ENCODE assay signal across 8 mouse cellular contexts in genomic region chr11:5244749-5245130, GRCm38 (mm10). TPM values are rescaled to one million over a fixed set of nuclear protein-coding genes. Genes with fewer than 3 reads are reported as not detected.
A peak's percentile ranks its signal among the peaks of the same experiment; 100 is the strongest.
DNase-seq lines count a peak whose midpoint lies in the region; ATAC-seq and TF ChIP-seq lines count a peak whose summit lies in the region.

No protein-coding gene starts in this region.

- no peak overlapping the region for H3K9ac ChIP-seq in kidney, postnatal 0 days (ENCODE audit: low read depth, low read length)
- H3K9ac ChIP-seq in forebrain, postnatal 0 days = no peak overlapping the region
- no peak overlapping the region for H3K9ac ChIP-seq in limb, embryonic 11.5 days (ENCODE audit: low read length)

- peak overlapping the region; percentile 47 for H3K27ac ChIP-seq in kidney, postnatal 0 days
- H3K27ac ChIP-seq in forebrain, postnatal 0 days (ENCODE audit: low read depth, low read length) = peak overlapping the region; percentile 69
- peak overlapping the region; percentile 45; the same call in 1 of the 2 replicates for H3K27ac ChIP-seq in limb, embryonic 11.5 days (replicated peaks; ENCODE audit: low read depth, low read length)

- 38% methylated on average over 8 of the region's 8 CpGs for WGBS in kidney, postnatal 0 days
- WGBS in forebrain, postnatal 0 days = 45% methylated on average over 8 of the region's 8 CpGs
- 13% methylated on average over 8 of the region's 8 CpGs for WGBS in limb, embryonic 11.5 days

- peak; percentile 38; the same call in 1 of the 2 replicates for ATAC-seq in kidney, postnatal 0 days (replicated peaks; ENCODE audit: low FRiP score, low read depth)
- peak; percentile 63 for ATAC-seq in forebrain, postnatal 0 days
- no peak for ATAC-seq in limb, embryonic 11.5 days (ENCODE audit: insufficient number of reproducible peaks, low FRiP score, low TSS enrichment, low read depth)
- no peak for ATAC-seq in erythroblast, adult 5-6 weeks (replicated peaks; ENCODE audit: low FRiP score, poor library complexity, severe bottlenecking)

- H3K4me2 ChIP-seq in kidney, postnatal 0 days (ENCODE audit: low read length) = peak overlapping the region; percentile 21; the same call in 1 of the 2 replicates
- H3K4me2 ChIP-seq in forebrain, postnatal 0 days (ENCODE audit: low read depth) = peak overlapping the region; percentile 23; the same call in 1 of the 2 replicates
- H3K4me2 ChIP-seq in limb, embryonic 11.5 days (ENCODE audit: low read depth, severe bottlenecking) = peak overlapping the region; percentile 29

- H3K4me3 ChIP-seq in kidney, postnatal 0 days (replicated peaks; ENCODE audit: low read depth, low read length) = no peak overlapping the region
- H3K4me3 ChIP-seq in forebrain, postnatal 0 days (ENCODE audit: low read depth, low read length) = no peak overlapping the region
- H3K4me3 ChIP-seq in limb, embryonic 11.5 days (ENCODE audit: low read depth, low read length) = no peak overlapping the region

- 0 out of 2 replicates have a peak, but pooled peaks cover 4% of the 10 kb centered on the region for H3K36me3 ChIP-seq in kidney, postnatal 0 days (ENCODE audit: insufficient read depth, low read length)
- no peaks in the 10 kb centered on the region for H3K36me3 ChIP-seq in forebrain, postnatal 0 days (ENCODE audit: insufficient read depth)
- peaks cover 7% of the 10 kb centered on the region; the same call in 1 of the 2 replicates for H3K36me3 ChIP-seq in limb, embryonic 11.5 days (ENCODE audit: control insufficient read depth, insufficient read depth, low read length)

- peaks cover 31% of the 10 kb centered on the region for H3K4me1 ChIP-seq in kidney, postnatal 0 days (replicated peaks; ENCODE audit: insufficient read depth, low read length)
- peaks cover 13% of the 10 kb centered on the region for H3K4me1 ChIP-seq in forebrain, postnatal 0 days (ENCODE audit: insufficient read depth)
- H3K4me1 ChIP-seq in limb, embryonic 11.5 days (ENCODE audit: control insufficient read depth, insufficient read depth, low read length) = peaks cover 27% of the 10 kb centered on the region

- no peaks in the 10 kb centered on the region for H3K9me3 ChIP-seq in kidney, postnatal 0 days (replicated peaks; ENCODE audit: low read length)
- H3K9me3 ChIP-seq in forebrain, postnatal 0 days (ENCODE audit: low read length) = no peaks in the 10 kb centered on the region
- no peaks in the 10 kb centered on the region for H3K9me3 ChIP-seq in limb, embryonic 11.5 days (ENCODE audit: control insufficient read depth, low read length)

- no peak for TF ChIP-seq CTCF in kidney, postnatal 0 days (IDR thresholded peaks at IDR 0.05; ENCODE audit: low read depth)
- no peak for TF ChIP-seq CTCF in forebrain, postnatal 0 days (IDR thresholded peaks at IDR 0.05; ENCODE audit: low read depth)

- H3K27me3 ChIP-seq in kidney, postnatal 0 days (ENCODE audit: insufficient read depth, low read length) = no peaks in the 10 kb centered on the region
- no peaks in the 10 kb centered on the region for H3K27me3 ChIP-seq in forebrain, postnatal 0 days (ENCODE audit: insufficient read depth, low read length)
- no peaks in the 10 kb centered on the region for H3K27me3 ChIP-seq in limb, embryonic 11.5 days (ENCODE audit: control insufficient read depth, insufficient read depth, low read length)

- DNase-seq in kidney, postnatal 0 days (ENCODE audit: low spot score) = peak; percentile 59
- DNase-seq in kidney, adult 8-10 months = no peak
- peak; percentile 76 for DNase-seq in brain, adult 2 months (ENCODE audit: low read depth, low spot score)
- peak; percentile 44 for DNase-seq in forebrain, postnatal 0 days
- peak; percentile 51 for DNase-seq in limb, embryonic 11.5 days (ENCODE audit: low spot score)
- DNase-seq in adrenal gland, postnatal 10 days = no peak
- no peak for DNase-seq in adrenal gland, postnatal 36 days

RNA-seq across cellular contexts. Expression of gene Kremen1, which starts 16.6 kb away (rescaled TPM):
- 18.3 and 20.0 TPM in 2 replicates for polyA plus RNA-seq in kidney, postnatal 0 days (2015; fragmentation: Nextera tagmentation; extraction: Ambion mirVana)
- total RNA-seq in forebrain, postnatal 0 days (2014; rRNA removed) = 7.5 and 9.7 TPM in 2 replicates
- polyA plus RNA-seq in forebrain, postnatal 0 days (2015; fragmentation: Nextera tagmentation; extraction: Ambion mirVana) = 2.3 and 2.9 TPM in 2 replicates
- 10.3 and 13.6 TPM in 2 replicates for polyA plus RNA-seq in limb, embryonic 11.5 days (2014; fragmentation: Nextera tagmentation; extraction: Ambion mirVana)
- total RNA-seq in erythroblast, adult 5-6 weeks (2015; ENCODE audit: low replicate concordance) = 0.38 TPM in 1 of 2 replicates, not detected in the other
- total RNA-seq in erythroblast, adult 5-6 weeks (2017; ENCODE audit: low replicate concordance) = 0.70 and 1.1 TPM in 2 replicates
- 10 to 100 TPM; 20.4 to 27.0 TPM for total RNA-seq in adrenal gland, postnatal 10 days (2021)
- total RNA-seq in adrenal gland, postnatal 36 days (2021) = 10 to 100 TPM; 19.7 to 23.7 TPM

Comparison
In these comparisons a context has a peak if more than half of its experiments do, and no peak if none do; other contexts are left out.
1. DNase-seq: peak in kidney, postnatal 0 days (single experiment), brain, adult 2 months (single experiment), forebrain, postnatal 0 days (single experiment) and limb, embryonic 11.5 days (single experiment); none in kidney, adult 8-10 months (0 of 2), adrenal gland, postnatal 10 days (single experiment) and adrenal gland, postnatal 36 days (0 of 2).
2. ATAC-seq: peak in kidney, postnatal 0 days (single experiment) and forebrain, postnatal 0 days (single experiment); none in limb, embryonic 11.5 days (single experiment) and erythroblast, adult 5-6 weeks (single experiment).
3. Peak in every context shown above with its lines, with median percentiles within 50 percentile points of each other: H3K27ac ChIP-seq and H3K4me2 ChIP-seq.